Mouse (Mus musculus) embryo, embryonic 11.5 days (tissue): ENCODE results near the gene C2cd4d.

ENCODE experiments used
- DNase-seq: peaks from one replicate; pipeline ENCODE4 v3.0.0-alpha.2; 2012; ENCODE audit warnings: low read depth, low spot score

Gene C2cd4d

GRCm38 (mm10) chr3:94377028-94377923 lies 15.0 kb downstream of the C2cd4d start:
- no peak for DNase-seq

- DNase-seq, result no peak
Measured at GRCm38 (mm10) chr3:94379831-94380510, 17.7 kb downstream of the C2cd4d start.

GRCm38 (mm10) chr3:94382308-94382707 lies 20.1 kb downstream of the C2cd4d start:
- DNase-seq, result no peak

GRCm38 (mm10) chr3:94383476-94383875 lies 21.2 kb downstream of the C2cd4d start:
- DNase-seq, result no peak

- DNase-seq, result no peak
Measured at GRCm38 (mm10) chr3:94386671-94387070, 24.4 kb downstream of the C2cd4d start.

- no peak for DNase-seq
Measured at GRCm38 (mm10) chr3:94387391-94387790, 25.2 kb downstream of the C2cd4d start.

GRCm38 (mm10) chr3:94388047-94388446 lies 25.8 kb downstream of the C2cd4d start:
- DNase-seq, result no peak

- DNase-seq, result no peak
Measured at GRCm38 (mm10) chr3:94389420-94389819, 27.2 kb downstream of the C2cd4d start.

GRCm38 (mm10) chr3:94391001-94391400 lies 28.8 kb downstream of the C2cd4d start:
- DNase-seq, result no peak

GRCm38 (mm10) chr3:94392128-94392527 lies 29.9 kb downstream of the C2cd4d start:
- DNase-seq, result no peak

GRCm38 (mm10) chr3:94393049-94393448 lies 30.8 kb downstream of the C2cd4d start:
- DNase-seq, result no peak

GRCm38 (mm10) chr3:94396336-94396735 lies 34.1 kb downstream of the C2cd4d start:
- DNase-seq, result no peak

- no peak for DNase-seq
Measured at GRCm38 (mm10) chr3:94396851-94397250, 34.6 kb downstream of the C2cd4d start.

GRCm38 (mm10) chr3:94398217-94398616 lies 36.0 kb downstream of the C2cd4d start, which contains the start of gene Lingo4:
TSS of gene Lingo4 (plus strand) at chr3:94398517.
- DNase-seq, result no peak

GRCm38 (mm10) chr3:94398943-94399481 lies 36.8 kb downstream of the C2cd4d start:
- DNase-seq, result no peak

GRCm38 (mm10) chr3:94399663-94400310 lies 37.5 kb downstream of the C2cd4d start:
- DNase-seq, result no peak

GRCm38 (mm10) chr3:94402451-94402850 lies 40.2 kb downstream of the C2cd4d start:
- no peak for DNase-seq

- no peak for DNase-seq
Measured at GRCm38 (mm10) chr3:94404366-94405054, 42.3 kb downstream of the C2cd4d start.

- DNase-seq, result no peak
Measured at GRCm38 (mm10) chr3:94405561-94405960, 43.3 kb downstream of the C2cd4d start.

- DNase-seq, result no peak
Measured at GRCm38 (mm10) chr3:94412530-94412929, 50.3 kb downstream of the C2cd4d start.

- peak; percentile 92 for DNase-seq
Measured at GRCm38 (mm10) chr3:94413031-94413679, 50.9 kb downstream of the C2cd4d start, which contains the start of gene Tdrkh. TSS of gene Tdrkh (plus strand) at chr3:94413273.
